Mouse (Mus musculus): ENCODE results near the gene Traf5.

The Traf5 gene

DNA sequence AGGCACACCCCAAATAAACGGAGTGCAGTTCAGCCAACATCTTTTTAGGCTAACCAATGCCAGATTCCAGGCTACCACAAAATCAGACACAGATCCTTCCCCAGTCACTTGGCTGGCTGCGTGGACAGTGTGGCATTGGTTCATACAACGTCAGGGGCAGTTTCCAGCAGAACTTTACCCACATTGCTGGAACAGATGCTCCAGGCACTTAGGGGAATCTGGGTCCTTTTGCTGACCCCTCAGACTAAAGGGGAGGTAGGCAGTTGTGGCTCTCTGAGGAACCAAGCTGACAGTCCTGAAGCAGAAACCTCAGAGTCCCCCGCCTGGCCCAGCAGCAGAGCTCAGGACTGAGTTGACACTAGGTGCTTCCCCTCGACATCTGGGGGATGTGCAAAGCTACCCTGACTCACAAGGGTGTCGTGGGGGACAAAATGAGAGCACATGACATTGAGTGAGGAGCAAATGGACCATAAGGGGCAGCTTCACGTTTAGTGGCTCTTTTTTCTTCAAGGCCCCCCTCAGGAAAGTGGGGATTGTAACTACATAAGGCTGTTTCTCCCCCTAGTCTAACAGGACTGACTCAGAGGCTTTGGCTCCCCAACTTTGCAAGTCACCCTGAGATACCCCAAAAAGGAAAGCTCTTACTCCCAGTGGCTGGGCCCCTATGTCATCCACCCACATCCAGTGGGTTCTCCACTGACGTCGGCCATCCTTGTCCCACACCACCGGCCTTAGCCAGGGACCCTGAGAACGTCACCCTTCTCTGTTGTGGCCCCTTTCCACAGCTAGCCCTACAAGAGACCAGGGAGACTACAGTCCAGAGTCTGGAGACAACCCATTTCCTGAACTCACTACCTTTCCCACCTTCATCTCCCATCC lies 1.4 kb downstream of the Traf5 start:
- no peak for DNase-seq (ENCODE audit: low read depth)

DNA sequence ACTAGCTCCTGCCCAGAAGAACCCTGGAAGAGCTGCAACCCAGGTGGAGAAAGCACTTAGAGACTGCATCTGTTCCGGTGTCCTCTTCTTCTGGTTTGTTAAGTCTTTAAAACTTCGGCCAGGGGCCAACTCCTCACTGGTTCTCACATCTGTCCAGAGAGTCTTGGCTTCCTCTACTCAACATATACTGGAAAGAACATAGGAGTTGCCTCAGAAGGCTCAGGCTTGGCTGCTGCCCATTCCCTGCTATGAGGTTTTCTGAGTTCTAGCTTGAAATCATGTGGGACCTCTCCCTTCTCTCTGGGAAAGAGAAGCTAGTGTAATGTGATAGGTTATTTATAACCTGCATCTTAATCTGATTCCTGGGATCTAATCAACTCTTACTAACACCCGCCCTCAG lies 2.1 kb downstream of the Traf5 start:
- DNase-seq (ENCODE audit: low read depth), result no peak

DNA sequence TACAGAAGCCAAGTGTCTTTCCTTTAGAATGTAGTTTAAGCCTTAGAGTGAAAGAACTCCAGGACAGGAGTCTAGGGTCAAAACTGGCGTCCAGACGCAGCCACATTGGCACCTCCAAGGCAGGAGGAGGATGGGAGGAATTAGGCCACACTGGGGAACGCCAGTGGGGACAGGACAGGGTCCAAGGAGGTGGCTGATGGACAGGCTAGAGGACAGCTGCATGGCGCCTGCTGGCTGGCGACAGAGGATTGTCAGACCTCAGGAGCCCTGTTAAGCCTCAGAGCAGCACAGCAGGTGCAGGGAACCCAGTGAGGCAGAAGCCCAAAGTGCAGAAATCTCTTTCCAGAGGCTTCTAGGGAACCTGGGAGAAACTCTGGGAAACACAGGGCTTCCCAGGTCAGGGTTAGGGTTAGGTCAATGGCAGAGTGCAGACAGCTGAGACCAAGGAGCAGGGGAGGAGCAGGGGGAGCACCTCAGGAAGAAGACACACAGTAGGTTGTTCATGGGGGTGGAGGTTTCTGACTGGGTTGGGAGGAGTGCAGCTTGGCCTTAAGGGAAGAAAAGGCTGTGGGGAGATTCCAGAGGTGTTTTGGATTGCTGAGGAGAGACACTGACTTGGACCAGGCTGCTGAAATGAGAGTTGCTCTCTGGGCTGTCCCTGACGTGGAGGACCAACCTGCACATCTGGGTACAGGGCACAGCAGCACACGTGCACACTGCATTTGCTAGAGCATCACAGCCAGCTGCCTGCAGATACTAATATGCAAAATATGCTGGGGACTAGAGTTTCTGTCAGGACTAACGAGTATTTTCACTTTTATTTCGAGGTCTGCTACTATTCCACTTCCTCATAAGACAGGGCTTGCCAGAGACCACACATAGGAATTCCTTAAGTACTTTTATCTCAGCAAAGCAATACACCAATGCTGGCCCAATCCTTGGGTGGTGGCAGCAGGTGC lies 2.9 kb downstream of the Traf5 start:
- DNase-seq (ENCODE audit: low read depth), result no peak

DNA sequence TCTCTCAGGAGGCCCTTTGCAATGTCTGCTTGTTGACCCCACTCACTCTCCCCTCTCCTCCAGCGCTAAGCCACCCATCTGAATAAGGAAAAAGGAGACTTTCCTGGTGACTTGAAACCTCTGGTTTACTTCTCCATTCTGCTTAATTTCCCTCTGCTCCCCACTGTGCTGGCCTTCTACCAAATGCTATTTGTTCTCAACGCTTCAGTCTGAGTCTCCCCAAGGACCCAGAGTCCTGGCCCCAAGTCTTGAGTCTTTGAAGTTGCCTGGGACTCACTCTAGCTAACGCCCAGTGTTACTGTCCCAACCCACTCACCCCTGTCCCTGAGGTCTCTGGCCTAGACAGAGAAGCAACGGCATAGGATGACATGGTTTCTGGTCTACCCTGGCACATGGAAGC lies 4.3 kb downstream of the Traf5 start:
- DNase-seq (ENCODE audit: low read depth), result no peak

DNA sequence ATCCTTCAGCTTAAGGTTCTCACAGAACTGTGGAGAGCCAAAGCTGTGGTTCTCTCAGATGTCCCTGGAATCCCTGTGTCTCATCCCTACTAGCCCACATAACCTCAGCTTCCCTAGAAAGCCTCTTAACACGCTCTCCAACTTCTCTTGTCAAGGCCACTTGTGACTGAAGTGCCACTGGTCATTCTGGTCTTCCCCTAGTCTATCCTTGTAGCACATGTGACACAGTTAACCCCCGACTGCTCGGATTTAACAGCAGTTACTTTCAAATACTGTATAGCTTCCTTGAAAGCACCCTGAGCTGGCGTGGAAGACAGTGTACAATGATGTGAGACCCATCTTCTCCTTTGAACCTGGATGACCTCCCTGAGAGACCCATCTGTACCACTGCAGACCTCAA lies 5.3 kb downstream of the Traf5 start:
- DNase-seq (ENCODE audit: low read depth), result no peak

DNA sequence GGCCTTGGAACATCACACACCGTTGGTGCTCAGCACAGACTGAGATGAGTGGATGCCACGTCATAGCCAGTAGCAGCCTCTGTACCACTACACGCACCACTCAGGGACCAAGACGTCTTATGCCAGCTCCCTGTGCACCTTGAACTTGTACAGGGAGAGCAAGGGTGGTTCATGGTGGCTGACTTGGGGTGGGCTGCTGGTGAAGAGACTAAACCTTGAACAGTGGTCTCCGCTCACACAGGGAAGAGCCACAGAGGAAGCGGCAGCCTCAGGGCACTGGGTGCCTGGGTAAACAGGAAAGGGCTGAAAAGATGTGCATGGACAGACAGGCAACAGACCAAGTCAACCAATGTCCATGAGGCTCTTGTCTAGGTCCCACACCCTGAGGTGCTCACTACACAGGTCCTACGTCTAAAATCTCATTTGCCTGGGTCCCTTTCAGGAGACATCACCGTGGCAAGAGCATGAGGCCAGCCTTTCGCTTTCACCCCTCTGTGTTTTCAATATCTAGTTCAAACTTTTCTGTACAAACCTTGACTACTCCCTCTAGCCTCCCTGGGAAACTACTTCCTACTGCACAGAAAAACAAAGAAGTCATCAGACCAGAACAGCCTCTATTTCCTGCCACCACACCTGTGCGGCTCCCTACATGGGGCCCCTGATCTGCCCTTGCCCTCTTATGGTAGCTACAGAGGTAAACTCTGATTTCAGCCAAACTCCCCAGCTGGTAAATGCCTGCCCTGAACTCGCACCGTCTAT lies 5.9 kb downstream of the Traf5 start:
- DNase-seq (ENCODE audit: low read depth), result no peak

DNA sequence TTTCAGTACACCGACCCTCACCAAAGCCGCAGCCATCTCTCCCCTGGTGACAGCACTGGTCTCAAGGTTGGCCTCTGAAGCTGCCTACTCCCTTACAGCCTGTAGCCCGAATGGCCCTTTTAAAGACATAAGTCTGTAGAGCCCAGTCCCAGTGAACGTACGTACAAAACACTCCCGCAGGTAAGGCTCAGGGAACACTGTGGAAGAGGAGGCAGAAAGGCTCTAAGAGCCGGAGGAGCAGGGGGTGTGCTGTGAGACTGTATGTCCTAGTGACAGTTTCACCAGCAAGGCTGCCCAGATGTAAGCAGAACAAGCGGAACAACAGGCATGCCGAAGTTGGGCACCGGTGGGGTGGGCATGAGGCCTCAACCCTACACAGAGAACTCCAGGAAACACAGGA lies 7.1 kb downstream of the Traf5 start:
- DNase-seq (ENCODE audit: low read depth), result no peak

DNA sequence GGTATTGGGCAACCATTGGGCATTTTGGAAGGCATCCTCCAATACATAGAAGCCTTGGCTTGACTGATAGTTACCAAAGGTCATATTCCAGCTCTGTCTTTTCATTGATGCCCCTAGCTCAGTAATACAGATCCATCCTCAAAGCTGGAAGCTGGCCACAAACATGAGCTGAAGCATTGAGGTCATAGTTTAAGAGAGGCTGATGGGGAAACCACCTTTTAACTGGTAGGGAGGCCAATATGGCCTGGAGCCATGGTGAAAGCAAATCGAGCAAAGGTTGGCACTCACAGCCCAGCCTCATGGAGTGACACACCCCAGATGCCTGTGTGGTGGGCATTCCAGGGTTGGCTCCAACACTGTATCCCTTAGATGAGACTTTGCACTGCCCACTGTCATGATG lies 9.7 kb downstream of the Traf5 start:
- no peak for DNase-seq (ENCODE audit: low read depth)

DNA sequence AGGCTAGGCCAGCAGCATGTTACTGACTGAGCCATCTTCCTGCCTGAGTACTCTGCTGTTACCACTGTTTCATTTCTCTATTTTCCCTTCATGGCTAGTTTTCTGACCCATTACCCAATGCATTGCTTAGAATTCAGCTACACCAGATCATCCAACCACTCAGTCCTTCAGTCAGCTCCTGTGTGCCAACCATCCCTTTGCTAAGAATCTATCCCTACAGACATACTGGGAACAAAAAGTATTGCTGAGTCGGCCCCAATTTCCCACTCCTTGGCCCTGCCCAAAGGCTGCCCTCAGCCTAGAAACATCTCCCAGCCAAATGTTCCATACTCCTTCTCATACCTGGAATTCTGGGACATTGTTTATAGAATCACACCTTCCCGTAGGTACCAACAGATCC lies 11.2 kb downstream of the Traf5 start:
- no peak for DNase-seq (ENCODE audit: low read depth)

DNA sequence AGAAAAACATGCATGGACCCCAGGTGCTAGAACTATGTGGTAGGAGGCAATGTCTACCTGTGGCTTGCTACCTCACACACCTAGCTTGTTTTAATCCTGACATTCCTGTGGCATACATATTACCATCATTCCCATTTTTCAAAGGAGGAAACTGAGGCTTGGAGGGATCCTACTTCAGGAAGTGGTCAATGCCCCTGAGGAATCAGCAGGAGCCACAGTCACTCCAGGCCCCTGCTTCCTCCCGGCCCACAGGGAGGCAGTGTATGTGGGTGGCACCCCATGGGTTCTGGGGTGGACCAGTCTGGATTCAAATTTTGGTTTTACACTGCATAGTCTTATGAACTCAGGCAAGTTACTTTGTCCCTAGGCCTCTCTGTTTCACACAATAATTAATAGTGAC lies 13.2 kb downstream of the Traf5 start:
- no peak for DNase-seq (ENCODE audit: low read depth)

DNA sequence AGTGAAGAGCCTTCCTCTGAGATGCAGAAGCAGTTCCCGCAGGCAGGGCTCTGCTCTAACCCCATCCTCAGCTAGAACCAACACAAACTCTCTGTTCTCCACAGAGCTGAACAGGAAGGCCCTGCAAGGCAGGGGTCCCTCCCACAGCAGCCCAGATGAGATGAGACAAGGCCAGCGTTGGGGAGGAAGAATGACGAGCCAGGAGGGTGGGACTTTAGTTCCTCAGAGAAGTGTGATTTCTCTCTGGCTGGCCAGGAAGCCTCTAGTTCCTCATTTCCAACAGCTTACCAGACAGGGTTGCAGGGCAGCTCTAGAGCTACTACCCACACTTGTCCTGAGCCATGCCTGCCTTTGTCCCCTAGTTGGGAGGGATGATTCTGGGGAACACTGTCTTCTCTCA lies 14.0 kb downstream of the Traf5 start:
- peak; percentile 79 for DNase-seq (ENCODE audit: low read depth)

DNA sequence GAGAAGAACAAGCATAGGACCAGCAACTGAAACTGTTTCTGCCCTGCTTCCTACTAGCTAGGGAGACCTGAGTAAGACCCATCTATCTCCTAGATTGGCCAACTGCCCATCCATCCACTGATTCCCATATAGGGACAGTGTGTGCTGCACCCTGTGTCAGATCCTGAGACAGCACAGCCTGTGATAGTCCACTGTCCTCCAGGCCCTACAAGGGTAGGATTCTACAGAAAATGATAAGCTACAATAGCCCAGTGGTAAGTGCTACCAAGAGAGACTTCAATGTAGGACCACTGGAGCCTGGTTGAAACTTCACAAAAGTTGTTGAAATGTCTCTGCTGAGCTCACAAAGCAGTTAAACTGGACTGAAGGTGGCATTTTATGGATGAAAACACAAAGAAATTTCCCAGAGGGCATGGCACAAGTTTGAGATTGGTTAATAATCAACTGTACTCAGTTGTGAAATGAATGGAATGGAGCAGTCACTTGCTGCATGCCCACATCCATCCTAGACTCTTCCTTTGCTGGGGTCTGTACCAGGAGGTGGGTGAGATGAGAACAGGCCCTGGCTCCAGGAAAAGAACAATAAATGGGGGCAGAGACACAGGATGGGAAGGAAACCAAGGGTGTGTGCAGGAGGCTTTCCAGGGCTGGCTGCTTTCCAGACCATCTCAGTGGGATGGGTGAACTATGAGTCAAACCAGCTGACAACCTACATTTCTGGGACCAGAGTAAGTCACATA lies 15.4 kb downstream of the Traf5 start:
- peak; percentile 18 for DNase-seq (ENCODE audit: low read depth)

DNA sequence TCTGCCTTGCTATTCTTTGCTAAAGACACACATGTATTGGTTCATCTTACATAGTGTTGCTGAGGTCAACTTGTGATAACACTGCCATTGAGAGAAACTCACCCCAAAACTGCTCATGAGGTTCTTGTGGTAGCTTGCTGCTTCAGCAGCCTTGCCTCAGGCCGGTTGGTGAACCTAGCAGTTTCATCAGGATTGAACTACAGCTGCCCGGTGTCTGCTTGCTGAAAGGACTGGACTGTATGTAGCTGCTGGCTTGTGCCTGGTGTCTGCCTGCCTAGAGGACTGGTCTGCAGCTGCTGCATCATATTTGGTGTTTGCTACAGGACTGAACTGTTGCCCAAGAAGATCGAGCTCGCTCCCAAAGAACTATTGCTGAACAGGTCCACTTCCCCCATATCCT lies 16.3 kb downstream of the Traf5 start:
- DNase-seq (ENCODE audit: low read depth), result no peak

DNA sequence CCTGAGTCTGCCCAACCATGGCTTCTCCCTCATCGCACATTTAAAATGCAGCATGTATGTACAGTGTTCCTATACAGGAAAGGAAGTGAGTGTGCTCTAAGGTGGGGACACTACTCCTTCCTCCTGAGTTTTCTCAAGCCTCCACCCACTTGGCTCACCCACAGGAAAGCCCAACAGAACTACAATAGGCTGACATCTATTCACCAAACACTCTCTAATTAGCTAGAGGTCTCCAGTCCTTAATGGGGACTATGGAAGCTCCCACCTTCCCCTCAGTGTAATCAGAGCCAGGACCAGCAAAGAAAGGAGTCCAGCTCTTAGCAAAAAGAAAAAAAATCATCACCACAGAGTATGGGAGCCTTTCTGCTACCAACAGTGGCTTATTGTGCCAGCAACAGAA lies 17.5 kb downstream of the Traf5 start:
- no peak for DNase-seq (ENCODE audit: low read depth)

DNA sequence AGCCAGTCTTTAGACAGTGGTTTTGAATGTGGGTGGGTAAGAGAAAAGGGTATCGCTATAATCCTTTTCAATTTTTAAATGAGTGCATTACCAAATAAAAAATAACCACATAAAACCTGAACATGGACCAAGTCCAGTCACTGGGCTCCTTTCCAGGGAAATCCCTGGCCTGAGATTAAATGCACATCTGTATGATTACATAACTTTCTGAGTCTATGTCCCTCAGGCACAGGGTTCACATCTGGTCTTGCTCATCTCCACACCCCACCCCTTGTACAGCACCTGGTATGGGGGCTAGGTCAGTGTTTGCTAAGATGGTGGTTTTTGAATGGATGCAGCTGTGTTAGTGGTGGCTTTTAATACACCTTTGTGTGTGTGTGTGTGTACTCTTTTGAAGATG lies 19.9 kb downstream of the Traf5 start:
- no peak for DNase-seq (ENCODE audit: low read depth)

DNA sequence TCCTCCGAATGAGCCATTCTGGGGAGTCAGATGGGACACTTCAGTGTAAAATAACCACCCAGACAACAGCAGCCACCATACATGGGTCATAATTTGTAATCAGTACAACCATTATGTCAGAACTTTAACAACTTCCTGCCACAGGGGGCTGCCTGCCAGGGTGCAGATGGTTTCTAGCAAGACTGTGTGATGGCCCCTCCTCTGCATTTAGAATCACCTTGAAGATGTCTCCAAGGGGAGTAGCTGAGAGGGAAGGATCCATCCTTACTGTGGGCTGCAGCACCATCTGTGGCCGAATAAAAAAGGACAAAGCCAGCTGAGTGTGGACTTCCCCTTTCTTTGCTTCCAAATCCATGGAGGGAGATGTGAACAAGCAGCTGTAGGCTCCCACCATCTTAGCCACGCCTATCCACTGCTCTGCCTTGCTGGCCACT lies 21.7 kb downstream of the Traf5 start:
- peak; percentile 58 for DNase-seq (ENCODE audit: low read depth)

DNA sequence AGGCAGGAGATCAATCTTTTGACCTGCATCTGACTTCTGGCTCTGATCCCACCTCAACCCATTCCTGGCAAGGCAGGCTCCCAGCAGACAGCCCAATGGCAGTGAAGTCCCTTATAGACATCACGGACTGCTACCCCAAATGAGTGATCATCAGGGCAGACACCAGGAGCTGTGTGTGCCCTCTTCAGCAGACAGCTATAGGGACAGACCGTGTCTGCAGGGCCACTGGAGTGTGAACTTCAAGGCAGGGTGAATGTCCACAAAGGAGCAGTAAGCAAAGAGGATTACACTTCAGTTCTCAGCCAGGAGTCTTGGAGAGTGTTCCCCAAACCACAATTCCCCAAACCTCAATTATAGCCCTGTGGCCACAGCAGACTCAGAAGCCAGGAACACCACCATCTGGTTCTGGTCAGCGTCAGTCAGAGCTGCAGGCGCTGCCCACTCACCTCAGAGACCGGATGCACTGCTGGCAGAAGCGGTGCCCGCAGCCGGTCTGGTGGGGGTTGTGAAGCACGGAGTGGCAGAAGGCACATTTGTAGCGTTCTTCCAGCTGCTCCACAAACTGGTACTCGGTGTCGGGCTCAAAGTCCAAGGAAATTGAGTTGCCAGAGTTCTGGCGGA lies 22.3 kb downstream of the Traf5 start:
- peak; percentile 79 for DNase-seq (ENCODE audit: low read depth)

DNA sequence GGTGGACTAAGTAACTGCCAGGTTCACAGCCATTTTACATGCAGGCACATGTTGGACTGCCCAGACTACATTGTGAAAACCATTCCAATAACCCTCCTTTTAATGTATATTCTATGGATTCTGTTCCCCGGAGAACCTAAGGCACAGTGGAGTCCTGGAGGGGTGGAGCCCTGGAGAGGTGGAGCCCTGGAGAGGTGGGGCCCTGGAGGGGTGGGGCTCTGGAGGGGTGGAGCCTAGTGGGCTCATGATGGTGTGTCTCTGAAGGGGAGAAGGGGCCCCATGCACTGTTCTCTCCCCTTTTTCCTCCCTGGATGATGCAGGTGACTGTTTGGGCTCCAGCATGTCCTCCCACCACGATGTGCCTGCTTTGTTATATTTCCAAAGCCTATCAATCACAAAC lies 24.2 kb downstream of the Traf5 start:
- no peak for DNase-seq (ENCODE audit: low read depth)

DNA sequence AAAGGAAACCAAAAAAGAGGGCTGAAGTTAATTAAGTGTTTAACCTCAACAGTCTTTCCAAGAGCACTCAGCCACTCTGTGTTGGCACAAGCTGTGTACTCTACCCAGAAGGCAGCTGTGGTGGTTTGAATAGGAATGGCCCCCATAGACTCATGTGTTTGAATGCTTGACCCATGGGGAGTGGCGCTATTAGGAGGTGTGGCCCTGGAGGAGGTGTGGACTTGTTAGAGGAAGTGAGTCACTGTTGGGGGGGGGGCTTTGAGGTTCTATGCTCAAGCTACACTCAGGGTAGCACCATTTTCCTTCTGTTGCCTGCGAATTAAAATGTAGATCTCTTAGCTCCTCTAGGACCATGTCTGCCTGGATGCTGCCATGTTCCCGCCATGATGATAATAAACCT lies 25.4 kb downstream of the Traf5 start:
- peak; percentile 36 for DNase-seq (ENCODE audit: low read depth)

DNA sequence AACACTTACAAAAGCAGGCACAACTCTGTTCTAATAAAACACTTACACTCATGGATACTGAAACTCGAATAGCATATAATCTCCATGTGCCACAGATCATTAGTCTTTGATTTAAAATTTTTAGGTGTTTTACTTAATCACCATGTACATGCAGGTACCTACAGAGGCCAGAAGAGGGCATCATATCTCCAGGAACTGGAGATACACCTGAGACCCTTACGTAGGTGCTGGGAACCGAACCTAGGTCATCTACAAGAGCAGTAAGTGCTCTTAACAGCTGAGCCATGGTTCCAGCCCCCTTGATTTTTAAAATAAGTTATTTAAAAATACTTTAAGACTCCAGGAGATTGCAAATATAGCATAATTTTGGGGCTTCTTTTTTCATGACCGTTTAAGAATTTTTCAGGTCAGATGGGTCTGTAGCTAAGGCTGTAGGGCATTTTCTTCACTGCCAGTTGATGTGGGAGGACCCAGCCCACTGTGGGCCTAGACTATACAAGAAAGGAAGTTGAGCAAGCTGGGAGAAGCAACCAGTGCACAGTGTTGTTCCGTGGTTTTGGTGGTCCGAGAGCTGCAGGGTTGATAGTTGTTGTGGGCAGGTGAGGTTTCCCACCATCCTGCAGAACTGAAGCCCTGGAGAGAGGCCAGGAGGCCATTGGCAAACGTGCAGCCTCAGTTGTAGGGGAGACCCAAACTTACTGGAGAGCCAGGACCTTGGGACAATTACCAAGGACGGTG lies 29.0 kb downstream of the Traf5 start:
- peak; percentile 60 for DNase-seq (ENCODE audit: low read depth)
